Mouse (Mus musculus): Measurements from ENCODE around the gene She. TPM values are rescaled to one million over a fixed set of nuclear protein-coding genes. Genes with fewer than 3 reads are reported as not detected.

She gene
- polyA plus RNA-seq (2014; fragmentation: Nextera tagmentation; extraction: Ambion mirVana), result 2.3 and 2.8 TPM in 2 replicates

DNA sequence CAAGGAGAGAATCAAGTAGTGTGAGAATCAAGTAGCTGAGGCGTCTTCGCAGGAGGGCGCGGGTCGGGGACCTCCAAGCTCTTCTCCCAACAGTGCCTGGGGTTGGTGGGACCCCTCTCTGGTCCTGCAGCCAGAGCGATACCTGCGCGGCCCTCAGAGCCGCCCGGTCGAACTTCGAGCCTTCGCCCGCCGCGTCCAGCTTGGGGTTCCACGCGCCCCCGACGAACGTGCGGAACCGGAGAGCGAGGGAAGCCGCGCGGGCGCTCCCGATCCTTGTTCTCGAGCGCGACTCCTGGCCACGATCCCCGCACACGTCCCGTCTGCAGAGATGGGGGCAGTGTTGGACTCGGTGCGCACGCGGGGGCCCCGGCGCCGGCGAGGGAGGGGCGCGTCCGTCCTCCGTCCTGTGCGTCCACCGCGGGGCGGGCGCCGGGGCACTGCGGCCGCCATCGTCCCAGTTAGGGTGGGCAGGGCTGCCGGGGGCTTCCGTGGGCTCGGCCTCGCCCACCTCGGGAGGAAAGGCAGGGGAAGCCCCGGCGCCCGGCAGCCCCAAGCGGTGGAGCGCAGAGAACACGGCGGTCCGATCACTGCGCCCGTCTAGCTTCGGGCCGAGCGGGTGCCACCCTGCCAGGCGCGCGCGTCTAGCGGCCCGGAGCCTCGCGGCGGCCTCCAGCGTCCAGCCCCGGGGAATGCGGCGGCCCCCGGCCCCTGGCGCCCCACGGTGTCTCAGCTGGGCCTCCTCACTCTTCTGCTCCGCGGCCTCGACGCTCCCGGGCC is at the start of gene She:
Gene She, plus strand, starts transcription at position 556 of the 777 bp plus-strand sequence.
- Histone ChIP-seq H3K9me3 (ENCODE audit: control insufficient read depth, low read length) (no peaks in the 10 kb centered on the region), H3K4me2 (replicated peaks) (peak within 1 kb of the TSS; percentile 53), H3K27ac (no peak within 1 kb of the TSS), H3K4me1 (replicated peaks; ENCODE audit: control insufficient read depth, insufficient read depth, low read length) (no peaks in the 10 kb centered on the region), H3K27me3 (ENCODE audit: control insufficient read depth, insufficient read depth, low read length) (peaks cover 58% of the 10 kb centered on the region), H3K9ac (peak within 1 kb of the TSS; percentile 47), H3K4me3 (replicated peaks; ENCODE audit: low read length) (peak within 1 kb of the TSS; percentile 37), H3K36me3 (replicated peaks; ENCODE audit: control insufficient read depth, insufficient read depth) (no peaks in the 10 kb centered on the region)
- ATAC-seq (ENCODE audit: low FRiP score) (no peak), DNase-seq (ENCODE audit: low spot score) (no peak)
- WGBS, result 3% methylated on average over 89 of the region's 96 CpGs

DNA sequence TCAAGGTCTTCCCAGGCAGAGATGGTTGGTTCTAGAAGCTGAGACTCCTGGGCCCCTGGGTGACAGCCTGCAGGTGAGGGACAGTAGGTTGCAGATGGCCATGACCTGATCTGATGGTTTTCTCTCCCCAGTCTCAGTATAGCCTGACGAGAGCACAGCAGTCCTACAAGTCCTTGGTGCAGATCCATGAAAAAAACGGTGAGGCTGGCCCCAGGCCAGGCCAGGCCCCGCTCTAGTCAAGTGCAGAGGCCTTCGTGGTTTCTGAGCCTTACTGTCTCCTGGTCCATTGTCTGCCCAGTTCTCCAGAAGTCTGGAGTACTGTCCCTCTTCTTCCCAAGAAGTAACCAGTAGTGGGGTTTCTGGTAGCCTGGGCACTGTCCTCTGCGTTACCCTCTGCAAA is 49.5 kb upstream of the She start:
- no peak overlapping the region for H3K4me2 ChIP-seq (replicated peaks)
- 90% methylated on average over 5 of the region's 5 CpGs for WGBS
- no peak overlapping the region for H3K27ac ChIP-seq
- H3K9me3 ChIP-seq (ENCODE audit: control insufficient read depth, low read length), result no peaks in the 10 kb centered on the region
- H3K4me3 ChIP-seq (replicated peaks; ENCODE audit: low read length), result no peak overlapping the region
- no peak overlapping the region for H3K9ac ChIP-seq
- no peaks in the 10 kb centered on the region for H3K27me3 ChIP-seq (ENCODE audit: control insufficient read depth, insufficient read depth, low read length)
- no peaks in the 10 kb centered on the region for H3K4me1 ChIP-seq (replicated peaks; ENCODE audit: control insufficient read depth, insufficient read depth, low read length)
- peaks cover 76% of the 10 kb centered on the region for H3K36me3 ChIP-seq (replicated peaks; ENCODE audit: control insufficient read depth, insufficient read depth)
- DNase-seq (ENCODE audit: low spot score) (no peak), ATAC-seq (ENCODE audit: low FRiP score) (no peak)

DNA sequence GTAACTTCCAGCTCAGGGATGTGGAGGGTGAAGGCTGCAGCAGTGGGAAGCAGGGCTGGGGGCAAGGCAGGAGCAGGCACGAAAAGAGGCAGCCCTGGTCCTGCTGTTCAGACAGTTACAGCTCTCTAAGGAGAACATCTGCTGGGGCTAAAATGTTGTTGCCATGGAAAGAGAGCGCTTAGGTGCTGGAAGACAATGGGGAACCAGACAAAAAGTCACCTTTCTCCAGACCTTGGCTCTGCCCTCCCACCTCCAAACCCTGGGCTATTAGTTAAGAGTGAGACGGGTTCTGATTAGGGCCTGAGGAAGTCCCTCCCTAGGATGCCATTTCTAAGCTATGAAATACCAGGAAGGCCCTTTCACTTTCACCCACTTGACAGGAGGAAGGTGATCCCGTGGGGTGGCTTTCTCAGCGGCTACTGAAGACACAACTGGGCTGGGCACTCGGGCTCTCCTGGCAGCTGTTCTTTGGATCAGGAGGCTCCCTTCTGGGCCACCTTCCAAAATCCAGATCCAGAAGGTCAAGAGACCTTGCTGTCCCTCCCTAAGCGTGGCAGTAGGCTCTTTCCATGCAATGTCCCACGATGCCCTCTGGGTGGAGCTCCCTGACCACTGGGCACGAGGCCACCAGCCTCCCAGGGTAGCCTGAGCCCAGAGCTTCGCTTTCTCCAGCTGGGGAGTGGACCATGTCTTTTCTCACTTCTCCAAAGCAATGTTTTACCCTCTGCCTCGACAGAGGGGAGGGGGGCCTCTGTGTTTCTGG is 46.0 kb upstream of the She start:
- Histone ChIP-seq H3K4me1 (replicated peaks; ENCODE audit: control insufficient read depth, insufficient read depth, low read length) (no peaks in the 10 kb centered on the region), H3K9me3 (ENCODE audit: control insufficient read depth, low read length) (no peaks in the 10 kb centered on the region), H3K4me2 (replicated peaks) (no peak overlapping the region), H3K36me3 (replicated peaks; ENCODE audit: control insufficient read depth, insufficient read depth) (peaks cover 41% of the 10 kb centered on the region), H3K4me3 (replicated peaks; ENCODE audit: low read length) (no peak overlapping the region), H3K27me3 (ENCODE audit: control insufficient read depth, insufficient read depth, low read length) (no peaks in the 10 kb centered on the region), H3K27ac (no peak overlapping the region), H3K9ac (no peak overlapping the region)
- 23% methylated on average over 11 of the region's 11 CpGs for WGBS
- ATAC-seq (ENCODE audit: low FRiP score) (no peak), DNase-seq (ENCODE audit: low spot score) (peak; percentile 67)

DNA sequence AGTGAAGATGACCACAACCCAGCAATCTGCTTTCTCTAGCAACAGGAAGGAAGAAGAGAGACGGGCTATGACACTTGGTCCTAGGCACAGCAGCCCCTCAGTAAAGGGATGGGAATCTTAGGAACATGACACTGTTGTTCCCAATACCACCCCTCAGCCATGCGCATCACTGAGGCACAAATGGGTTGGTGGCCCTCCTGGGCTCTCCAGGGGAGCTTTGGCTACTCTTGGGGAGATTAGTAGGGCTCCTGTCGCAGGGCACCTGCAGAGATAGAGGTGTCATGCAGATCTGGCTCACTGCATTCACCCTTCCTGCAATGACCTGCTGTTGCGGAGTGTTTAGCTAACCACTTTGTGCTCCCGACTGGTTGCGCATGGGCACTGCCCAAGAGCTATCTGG is 44.9 kb upstream of the She start:
- WGBS, result 73% methylated on average over 6 of the region's 6 CpGs
- no peak overlapping the region for H3K9ac ChIP-seq

DNA sequence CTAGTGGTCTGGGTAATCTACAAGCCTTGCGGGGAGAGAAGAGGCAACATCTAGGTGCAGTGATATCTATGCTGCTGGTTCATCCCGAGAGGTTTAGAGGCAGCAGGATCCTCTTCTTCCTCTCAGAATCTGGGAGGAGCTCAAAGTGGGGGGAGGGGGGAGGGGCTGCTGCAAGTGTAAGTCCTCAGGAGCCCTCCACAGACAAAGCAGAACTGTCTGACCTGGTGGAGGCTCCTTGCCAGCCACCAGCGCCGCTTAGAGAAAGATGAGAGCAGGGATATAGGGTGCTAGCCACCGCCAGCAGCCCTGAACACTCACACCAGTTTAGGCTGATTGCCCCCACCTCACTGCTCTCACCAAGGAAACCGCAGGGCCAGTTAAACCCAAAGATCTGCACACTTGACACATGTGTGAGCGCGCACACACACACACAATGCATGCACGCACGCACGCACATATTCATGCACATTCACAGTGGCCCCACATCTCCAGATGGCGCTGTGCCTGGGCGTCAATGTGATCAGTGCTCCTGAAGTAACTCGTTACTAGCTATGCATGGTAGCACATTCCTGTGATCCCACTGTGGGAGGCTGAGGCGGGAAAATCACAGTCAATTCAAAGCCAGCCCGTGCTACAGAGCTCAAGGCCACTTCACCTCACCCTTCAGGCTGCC is 42.4 kb upstream of the She start:
- Histone ChIP-seq H3K4me2 (replicated peaks) (no peak overlapping the region), H3K27ac (no peak overlapping the region), H3K4me3 (replicated peaks; ENCODE audit: low read length) (no peak overlapping the region), H3K9me3 (ENCODE audit: control insufficient read depth, low read length) (no peaks in the 10 kb centered on the region), H3K36me3 (replicated peaks; ENCODE audit: control insufficient read depth, insufficient read depth) (peaks cover 5% of the 10 kb centered on the region), H3K9ac (no peak overlapping the region), H3K4me1 (replicated peaks; ENCODE audit: control insufficient read depth, insufficient read depth, low read length) (no peaks in the 10 kb centered on the region), H3K27me3 (ENCODE audit: control insufficient read depth, insufficient read depth, low read length) (no peaks in the 10 kb centered on the region)
- WGBS, result 72% methylated on average over 16 of the region's 16 CpGs
- no peak for DNase-seq (ENCODE audit: low spot score)
- ATAC-seq (ENCODE audit: low FRiP score), result no peak

More for the DNA sequence above, 44.9 kb upstream of the She start:
- no peak for DNase-seq (ENCODE audit: low spot score)
- no peak for ATAC-seq (ENCODE audit: low FRiP score)
- H3K36me3 ChIP-seq (replicated peaks; ENCODE audit: control insufficient read depth, insufficient read depth), result peaks cover 30% of the 10 kb centered on the region
- H3K27me3 ChIP-seq (ENCODE audit: control insufficient read depth, insufficient read depth, low read length), result no peaks in the 10 kb centered on the region
- H3K4me1 ChIP-seq (replicated peaks; ENCODE audit: control insufficient read depth, insufficient read depth, low read length), result no peaks in the 10 kb centered on the region
- H3K4me3 ChIP-seq (replicated peaks; ENCODE audit: low read length), result no peak overlapping the region
- no peak overlapping the region for H3K4me2 ChIP-seq (replicated peaks)
- no peak overlapping the region for H3K27ac ChIP-seq
- no peaks in the 10 kb centered on the region for H3K9me3 ChIP-seq (ENCODE audit: control insufficient read depth, low read length)

DNA sequence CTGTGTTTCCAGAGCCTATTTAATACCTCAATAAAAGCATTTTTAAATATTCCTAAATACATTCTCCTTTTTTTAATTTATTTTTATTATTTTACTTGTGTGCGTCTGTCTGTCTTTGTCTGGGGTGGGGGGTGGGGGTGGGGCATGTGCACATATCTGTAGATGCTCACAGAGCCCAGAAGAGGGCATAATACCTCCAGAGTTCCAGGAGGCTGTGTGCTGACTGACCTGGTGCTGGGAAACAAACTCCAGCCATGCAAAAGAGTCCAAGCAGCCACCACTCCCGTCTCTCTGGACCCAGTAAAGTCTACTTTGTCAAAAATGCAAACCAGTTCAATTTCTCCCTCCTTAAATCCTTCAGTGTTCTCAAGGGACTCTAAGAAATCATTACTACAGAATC is 36.6 kb upstream of the She start:
- no peak overlapping the region for H3K4me2 ChIP-seq (replicated peaks)
- no peaks in the 10 kb centered on the region for H3K27me3 ChIP-seq (ENCODE audit: control insufficient read depth, insufficient read depth, low read length)
- no peaks in the 10 kb centered on the region for H3K4me1 ChIP-seq (replicated peaks; ENCODE audit: control insufficient read depth, insufficient read depth, low read length)
- WGBS, result 68% methylated on average over 2 of the region's 2 CpGs
- H3K9me3 ChIP-seq (ENCODE audit: control insufficient read depth, low read length), result no peaks in the 10 kb centered on the region
- DNase-seq (ENCODE audit: low spot score) (no peak), ATAC-seq (ENCODE audit: low FRiP score) (no peak)
- no peaks in the 10 kb centered on the region for H3K36me3 ChIP-seq (replicated peaks; ENCODE audit: control insufficient read depth, insufficient read depth)
- no peak overlapping the region for H3K9ac ChIP-seq
- H3K27ac ChIP-seq, result no peak overlapping the region
- no peak overlapping the region for H3K4me3 ChIP-seq (replicated peaks; ENCODE audit: low read length)

DNA sequence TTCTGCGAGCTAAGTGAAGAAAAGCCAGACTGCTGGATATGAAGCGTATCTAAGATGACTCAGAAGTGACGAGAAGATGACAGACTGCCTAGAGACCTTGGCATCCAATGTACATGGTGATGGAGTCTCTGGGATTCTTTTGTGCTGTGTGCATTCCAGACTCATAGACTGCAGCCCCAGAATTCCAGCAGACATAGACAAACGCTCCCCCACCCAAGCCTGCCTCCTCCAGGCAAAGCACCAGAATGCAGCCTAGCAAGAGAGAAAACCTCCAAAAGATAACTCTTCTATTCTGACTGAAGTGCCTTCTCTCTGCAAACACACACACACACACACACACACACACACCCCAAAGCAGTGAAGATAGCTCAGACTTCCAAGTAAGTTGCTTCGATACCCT is 35.4 kb upstream of the She start:
- H3K4me1 ChIP-seq (replicated peaks; ENCODE audit: control insufficient read depth, insufficient read depth, low read length), result no peaks in the 10 kb centered on the region
- no peaks in the 10 kb centered on the region for H3K27me3 ChIP-seq (ENCODE audit: control insufficient read depth, insufficient read depth, low read length)
- no peak for DNase-seq (ENCODE audit: low spot score)
- H3K4me3 ChIP-seq (replicated peaks; ENCODE audit: low read length), result no peak overlapping the region
- H3K4me2 ChIP-seq (replicated peaks), result no peak overlapping the region
- H3K27ac ChIP-seq, result no peak overlapping the region
- no peak overlapping the region for H3K9ac ChIP-seq
- H3K36me3 ChIP-seq (replicated peaks; ENCODE audit: control insufficient read depth, insufficient read depth), result no peaks in the 10 kb centered on the region
- H3K9me3 ChIP-seq (ENCODE audit: control insufficient read depth, low read length), result no peaks in the 10 kb centered on the region
- ATAC-seq (ENCODE audit: low FRiP score), result no peak
- 75% methylated on average over 5 of the region's 5 CpGs for WGBS

DNA sequence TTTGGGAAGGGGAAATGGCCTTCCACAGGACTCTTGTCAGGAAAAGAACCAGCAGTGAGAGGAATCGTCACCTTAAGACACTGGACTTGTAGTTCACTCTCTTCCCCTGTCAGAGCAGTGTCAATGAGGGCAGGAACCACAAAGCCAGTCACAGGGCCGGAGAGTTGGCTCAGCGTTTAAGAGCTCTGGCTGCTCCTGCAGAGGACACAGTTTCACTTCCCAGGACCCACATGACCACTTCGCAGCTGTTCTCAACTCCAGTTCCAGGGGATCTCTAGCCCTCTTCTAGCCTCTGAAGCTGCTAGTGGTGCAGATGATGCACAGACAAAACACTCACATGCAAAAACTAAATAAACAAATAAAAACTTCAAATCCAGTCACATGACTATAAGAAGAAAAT is 34.8 kb upstream of the She start:
- 67% methylated on average over 4 of the region's 4 CpGs for WGBS
- DNase-seq (ENCODE audit: low spot score), result no peak

DNA sequence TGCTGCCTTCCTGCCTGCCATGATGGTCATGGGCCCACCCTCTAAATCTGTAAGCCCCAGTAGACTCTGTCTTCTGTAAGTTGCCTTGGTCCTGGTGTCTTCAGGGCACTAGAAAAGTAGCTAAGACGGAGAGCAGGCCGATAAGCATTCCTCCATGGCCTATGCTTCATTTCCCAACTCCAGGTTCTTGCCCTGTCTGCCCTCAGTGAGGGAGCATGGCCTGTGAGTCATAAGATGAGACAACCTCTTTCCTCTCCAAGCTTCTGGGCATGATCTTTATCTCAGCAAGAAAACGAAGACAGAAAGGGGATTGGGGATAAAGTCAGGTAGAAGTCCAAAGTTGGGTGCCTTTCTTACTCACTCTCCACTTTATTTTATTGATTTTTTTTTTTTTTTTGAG is 32.7 kb upstream of the She start:
- ATAC-seq (ENCODE audit: low FRiP score) (no peak), DNase-seq (ENCODE audit: low spot score) (no peak)
- no peaks in the 10 kb centered on the region for H3K4me1 ChIP-seq (replicated peaks; ENCODE audit: control insufficient read depth, insufficient read depth, low read length)
- H3K27ac ChIP-seq, result no peak overlapping the region
- no peaks in the 10 kb centered on the region for H3K36me3 ChIP-seq (replicated peaks; ENCODE audit: control insufficient read depth, insufficient read depth)
- H3K9ac ChIP-seq, result no peak overlapping the region
- H3K9me3 ChIP-seq (ENCODE audit: control insufficient read depth, low read length), result no peaks in the 10 kb centered on the region
- 81% methylated on average over 3 of the region's 3 CpGs for WGBS
- no peak overlapping the region for H3K4me3 ChIP-seq (replicated peaks; ENCODE audit: low read length)
- H3K27me3 ChIP-seq (ENCODE audit: control insufficient read depth, insufficient read depth, low read length), result no peaks in the 10 kb centered on the region
- no peak overlapping the region for H3K4me2 ChIP-seq (replicated peaks)

More for the DNA sequence above, 34.8 kb upstream of the She start:
- no peaks in the 10 kb centered on the region for H3K36me3 ChIP-seq (replicated peaks; ENCODE audit: control insufficient read depth, insufficient read depth)
- no peak overlapping the region for H3K27ac ChIP-seq
- no peaks in the 10 kb centered on the region for H3K9me3 ChIP-seq (ENCODE audit: control insufficient read depth, low read length)
- H3K9ac ChIP-seq, result no peak overlapping the region
- H3K4me2 ChIP-seq (replicated peaks), result no peak overlapping the region
- no peaks in the 10 kb centered on the region for H3K4me1 ChIP-seq (replicated peaks; ENCODE audit: control insufficient read depth, insufficient read depth, low read length)
- H3K27me3 ChIP-seq (ENCODE audit: control insufficient read depth, insufficient read depth, low read length), result no peaks in the 10 kb centered on the region
- no peak overlapping the region for H3K4me3 ChIP-seq (replicated peaks; ENCODE audit: low read length)
- no peak for ATAC-seq (ENCODE audit: low FRiP score)
